Mouse (Mus musculus) intestine, embryonic 15.5 days (tissue): ENCODE results near the gene Gdpd4. TPM values are rescaled to one million over a fixed set of nuclear protein-coding genes. Genes with fewer than 3 reads are reported as not detected.

Source experiments
- ATAC-seq: fragments of 200-750 bp; cut with Nextera tagmentation; 2 replicates; pipeline ENCODE4 v1.8.0; 2017; ENCODE audit warnings: moderate TSS enrichment, moderate library complexity
- H3K27ac ChIP-seq: fragments of 300-500 bp; sonication (generic); 2 replicates; pipeline ENCODE4 v1.5.1; 2015; ENCODE audit warnings: mild to moderate bottlenecking, inconsistent platforms
- H3K27me3 ChIP-seq: fragments of 300-500 bp; sonication (generic); replicated peaks from 2 replicates; pipeline ENCODE4 v1.6.1; 2015; ENCODE audit warnings: inconsistent platforms
- H3K36me3 ChIP-seq: fragments of 300-500 bp; sonication (generic); 2 replicates; pipeline ENCODE4 v1.6.1; 2015; ENCODE audit warnings: inconsistent platforms
- H3K4me1 ChIP-seq: fragments of 300-500 bp; sonication (generic); replicated peaks from 2 replicates; pipeline ENCODE4 v1.6.1; 2015; ENCODE audit warnings: inconsistent platforms
- H3K4me2 ChIP-seq: fragments of 300-500 bp; sonication (generic); replicated peaks from 2 replicates; pipeline ENCODE4 v1.6.1; 2015; ENCODE audit warnings: mild to moderate bottlenecking, inconsistent platforms
- H3K4me3 ChIP-seq: fragments of 300-500 bp; sonication (generic); replicated peaks from 2 replicates; pipeline ENCODE4 v1.5.1; 2015; ENCODE audit warnings: inconsistent platforms
- H3K9ac ChIP-seq: fragments of 300-500 bp; sonication (generic); 2 replicates; pipeline ENCODE4 v1.6.1; 2015; ENCODE audit warnings: inconsistent platforms
- H3K9me3 ChIP-seq: fragments of 300-500 bp; sonication (generic); 2 replicates; pipeline ENCODE4 v1.6.1; 2016; ENCODE audit warnings: inconsistent platforms
- WGBS: fragments of 180-500 bp; shearing (Covaris S2); methylation state at CpG from one replicate; pipeline ENCODE4 v1.1.7; 2015; 5-methylcytosine and 5-hydroxymethylcytosine counted together
- polyA plus RNA-seq: library from polyadenylated mRNA; unstranded; fragments of >200 nt; fragmentation: Nextera tagmentation; extraction: Ambion mirVana; gene quantifications from 2 replicates; pipeline ENCODE4 v1.2.1, GENCODE M21; 2015

Gene Gdpd4
- polyA plus RNA-seq, 1 experiment from 2014 or later, result not detected

DNA sequence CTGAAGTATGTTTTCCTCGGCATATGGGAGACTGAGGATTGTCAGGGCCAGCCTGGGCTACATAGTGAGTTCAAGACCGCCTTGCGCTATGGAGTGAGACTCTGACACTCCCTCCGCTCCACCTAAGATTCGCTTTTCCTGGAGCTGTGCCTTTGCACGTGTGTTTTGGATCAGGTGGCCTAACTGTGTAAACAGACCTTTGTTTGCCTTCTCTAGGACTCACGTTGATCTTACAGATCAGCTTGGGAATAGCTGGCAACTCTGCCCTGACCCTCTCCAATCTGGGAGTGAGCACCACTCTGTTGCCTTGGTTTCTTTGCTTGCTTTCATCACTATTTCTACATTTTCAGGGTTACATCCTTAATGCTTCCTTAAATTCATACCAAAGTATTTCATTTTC lies 82.9 kb downstream of the Gdpd4 start:
- Histone ChIP-seq H3K9ac (no peak overlapping the region), H3K4me3 (no peak overlapping the region), H3K27me3 (no peaks in the 10 kb centered on the region), H3K9me3 (no peaks in the 10 kb centered on the region), H3K4me2 (no peak overlapping the region), H3K27ac (no peak overlapping the region), H3K4me1 (no peaks in the 10 kb centered on the region), H3K36me3 (no peaks in the 10 kb centered on the region)
- ATAC-seq, result no peak
- 68% methylated on average over 7 of the region's 7 CpGs for WGBS

DNA sequence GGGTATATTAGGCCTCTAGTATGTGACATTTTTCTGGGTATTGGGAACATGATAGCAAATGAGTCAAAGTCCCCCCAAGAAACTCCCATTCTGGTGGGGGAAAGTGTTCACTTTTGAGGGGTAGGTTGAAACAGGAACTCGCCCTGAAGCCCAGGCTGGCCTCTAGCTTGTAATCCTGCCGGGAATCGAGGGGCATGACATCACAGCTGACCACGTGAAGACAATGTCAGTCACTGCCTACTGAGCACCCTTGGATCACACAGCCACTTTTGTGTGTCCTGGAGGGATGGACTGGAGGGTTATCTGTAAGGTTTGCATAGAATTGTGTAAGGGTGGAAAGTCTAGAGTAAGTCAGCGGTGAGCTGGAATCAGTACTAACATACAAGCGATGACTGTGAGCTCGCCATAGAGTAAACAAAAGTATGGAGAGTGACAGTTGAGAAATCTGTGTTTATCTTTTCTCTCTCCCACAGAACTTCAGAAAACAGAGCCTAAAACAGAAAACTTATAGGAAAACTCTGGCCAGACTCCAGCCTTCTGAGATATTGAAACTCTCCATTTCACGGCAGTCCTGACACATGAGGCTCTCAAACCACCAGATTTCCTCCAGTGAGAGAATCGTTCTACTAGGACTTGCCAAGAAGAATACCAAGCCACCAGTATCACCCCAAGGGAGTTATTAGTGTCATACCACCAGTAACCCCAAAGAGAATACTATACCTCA lies 128.5 kb downstream of the Gdpd4 start:
- H3K4me2 ChIP-seq, result no peak overlapping the region
- H3K4me3 ChIP-seq, result no peak overlapping the region
- 49% methylated on average over 9 of the region's 9 CpGs for WGBS
- peak overlapping the region; percentile 19; the same call in 1 of the 2 replicates for H3K27ac ChIP-seq
- H3K9me3 ChIP-seq, result no peaks in the 10 kb centered on the region
- no peaks in the 10 kb centered on the region for H3K36me3 ChIP-seq
- ATAC-seq, result no peak
- H3K9ac ChIP-seq, result no peak overlapping the region
- H3K4me1 ChIP-seq, result peaks cover 8% of the 10 kb centered on the region; the same call in 1 of the 2 replicates
- H3K27me3 ChIP-seq, result no peaks in the 10 kb centered on the region

DNA sequence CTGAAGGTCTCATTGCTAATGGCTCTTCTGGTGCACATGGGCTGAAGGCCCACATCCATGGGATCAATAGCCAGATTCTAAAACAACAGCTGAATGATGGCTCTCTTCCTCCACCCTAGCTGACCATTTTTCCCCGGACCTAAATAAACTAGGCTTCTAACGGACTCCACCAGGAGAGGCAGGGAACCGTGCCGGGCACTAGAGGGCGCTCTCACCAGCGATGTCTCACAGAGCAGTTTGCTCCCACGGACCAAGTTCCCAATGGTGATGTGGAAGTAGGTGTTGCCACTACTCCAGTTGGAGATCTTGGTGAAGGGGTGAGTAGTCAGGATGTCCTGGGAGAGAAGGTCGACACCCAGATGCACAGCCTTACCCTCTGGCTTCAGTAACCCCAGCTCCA lies 132.2 kb downstream of the Gdpd4 start:
- H3K9me3 ChIP-seq, result no peaks in the 10 kb centered on the region
- no peaks in the 10 kb centered on the region for H3K36me3 ChIP-seq
- H3K27ac ChIP-seq, result no peak overlapping the region
- no peaks in the 10 kb centered on the region for H3K27me3 ChIP-seq
- no peak overlapping the region for H3K4me2 ChIP-seq
- ATAC-seq, result no peak
- no peak overlapping the region for H3K4me3 ChIP-seq
- H3K4me1 ChIP-seq, result peaks cover 8% of the 10 kb centered on the region; the same call in 1 of the 2 replicates
- no peak overlapping the region for H3K9ac ChIP-seq
- 22% methylated on average over 8 of the region's 8 CpGs for WGBS

DNA sequence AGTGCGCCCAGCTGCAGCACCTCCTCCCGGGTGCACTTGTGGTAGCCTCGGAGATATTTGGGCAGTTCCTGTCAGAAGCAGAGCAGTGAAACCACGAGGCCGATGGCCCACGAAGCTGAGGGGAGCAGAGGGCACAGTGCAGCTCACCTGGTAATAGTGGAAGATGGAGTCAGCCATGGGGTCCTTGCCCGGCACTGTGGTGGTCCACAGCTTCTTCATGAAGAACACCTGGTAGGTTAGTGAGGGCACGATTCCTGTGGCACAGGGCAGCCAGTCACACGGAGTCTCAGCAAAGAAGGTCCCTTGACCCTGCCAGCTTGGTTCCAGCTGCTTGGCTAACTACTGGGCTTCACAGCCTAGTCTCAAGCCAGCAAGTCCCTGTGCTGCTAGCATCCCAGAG lies 134.7 kb downstream of the Gdpd4 start:
- H3K9me3 ChIP-seq, result no peaks in the 10 kb centered on the region
- no peak overlapping the region for H3K4me3 ChIP-seq
- H3K27me3 ChIP-seq, result no peaks in the 10 kb centered on the region
- H3K9ac ChIP-seq, result no peak overlapping the region
- no peaks in the 10 kb centered on the region for H3K4me1 ChIP-seq
- H3K4me2 ChIP-seq, result no peak overlapping the region
- no peaks in the 10 kb centered on the region for H3K36me3 ChIP-seq
- no peak for ATAC-seq
- H3K27ac ChIP-seq, result no peak overlapping the region
- 86% methylated on average over 9 of the region's 9 CpGs for WGBS

DNA sequence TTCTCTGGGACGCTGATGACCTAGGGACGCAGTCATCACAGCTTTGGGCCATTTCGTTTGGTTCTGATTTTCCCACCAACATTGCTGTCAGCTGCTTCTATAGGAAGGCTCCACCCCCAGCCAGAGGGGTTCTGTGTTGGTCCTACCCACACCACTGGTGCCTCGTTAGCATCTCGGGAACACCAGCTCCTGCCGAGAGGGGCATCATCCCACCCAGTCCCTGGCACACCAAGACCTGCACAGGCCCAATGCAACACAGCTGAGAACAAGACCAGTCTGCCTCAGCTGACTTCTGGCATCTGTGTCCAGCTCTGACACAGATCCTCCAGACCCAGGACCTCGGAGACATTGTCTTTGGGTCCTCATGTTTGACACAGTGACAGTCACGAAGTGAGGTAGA lies 135.2 kb downstream of the Gdpd4 start:
- H3K4me1 ChIP-seq, result no peaks in the 10 kb centered on the region
- 86% methylated on average over 8 of the region's 8 CpGs for WGBS
- no peak overlapping the region for H3K4me2 ChIP-seq
- no peak overlapping the region for H3K9ac ChIP-seq
- H3K9me3 ChIP-seq, result no peaks in the 10 kb centered on the region
- H3K36me3 ChIP-seq, result no peaks in the 10 kb centered on the region
- no peak overlapping the region for H3K4me3 ChIP-seq
- H3K27me3 ChIP-seq, result no peaks in the 10 kb centered on the region
- H3K27ac ChIP-seq, result no peak overlapping the region
- no peak for ATAC-seq

DNA sequence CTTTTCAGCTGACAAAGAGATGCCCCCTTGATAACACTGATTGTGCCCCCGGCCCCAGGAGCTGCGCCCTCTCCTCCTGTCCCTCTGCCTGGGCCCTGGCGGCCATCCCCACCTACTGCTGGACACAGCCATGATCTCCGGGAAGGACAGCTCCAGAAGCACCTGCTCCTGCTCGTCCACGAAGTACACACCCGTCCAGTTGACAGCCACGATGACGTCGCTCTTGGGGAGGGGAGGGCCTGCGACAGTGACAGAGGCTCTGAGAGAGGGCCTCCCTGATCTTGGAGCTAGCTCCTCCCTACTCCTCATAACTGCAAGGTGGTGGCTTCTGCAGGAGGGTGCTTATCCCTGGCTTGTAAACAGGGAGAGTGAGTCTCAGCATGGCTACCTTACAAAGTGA lies 146.5 kb downstream of the Gdpd4 start:
- Histone ChIP-seq H3K4me3 (no peak overlapping the region), H3K27me3 (no peaks in the 10 kb centered on the region), H3K9ac (no peak overlapping the region), H3K27ac (no peak overlapping the region), H3K4me1 (no peaks in the 10 kb centered on the region), H3K9me3 (no peaks in the 10 kb centered on the region), H3K4me2 (no peak overlapping the region), H3K36me3 (no peaks in the 10 kb centered on the region)
- peak; percentile 50 for ATAC-seq
- WGBS, result 81% methylated on average over 11 of the region's 11 CpGs

DNA sequence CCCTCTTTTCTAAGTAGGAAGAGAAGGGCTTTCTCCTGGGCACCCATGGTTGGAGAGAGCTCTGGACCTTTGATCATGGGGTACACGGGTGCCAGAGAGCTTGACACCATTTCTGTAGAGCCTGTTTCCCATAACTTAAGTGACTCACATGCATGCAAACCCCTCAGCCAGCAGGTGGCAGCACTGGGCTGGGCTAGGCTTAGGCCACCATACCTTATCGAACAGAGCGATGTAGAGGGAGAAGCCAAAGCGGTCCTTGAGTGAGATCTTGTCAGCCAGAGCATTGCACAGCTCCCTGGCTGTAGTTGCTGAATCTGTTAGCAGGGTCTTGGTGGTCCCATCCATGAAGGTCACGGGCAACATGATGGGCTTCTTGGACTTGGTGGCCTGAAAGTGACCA lies 151.9 kb downstream of the Gdpd4 start:
- peaks cover 5% of the 10 kb centered on the region; the same call in 1 of the 2 replicates for H3K36me3 ChIP-seq
- peak; percentile 80 for ATAC-seq

DNA sequence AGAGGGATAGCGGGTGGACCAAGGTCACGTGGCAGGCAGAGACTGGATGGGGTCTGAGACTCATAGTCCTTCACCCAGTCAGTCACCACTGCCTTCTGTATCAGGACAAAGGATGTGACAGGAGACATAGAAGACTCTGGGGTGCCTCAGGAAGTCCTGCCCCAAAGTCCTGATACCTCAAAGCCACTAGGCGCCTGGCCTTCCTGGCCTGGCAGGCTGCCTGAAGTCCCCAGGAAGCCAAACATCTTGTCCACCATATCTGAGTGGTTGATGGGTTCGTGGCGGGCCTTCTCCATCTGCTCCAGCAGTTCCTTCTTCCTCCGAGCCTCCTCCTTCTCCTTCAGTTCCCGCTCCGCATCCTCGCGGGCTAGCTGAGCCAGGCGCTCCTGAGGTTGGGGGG lies 157.7 kb downstream of the Gdpd4 start:
- no peak overlapping the region for H3K4me2 ChIP-seq
- H3K27ac ChIP-seq, result no peak overlapping the region
- peaks cover 6% of the 10 kb centered on the region; the same call in 1 of the 2 replicates for H3K36me3 ChIP-seq
- no peaks in the 10 kb centered on the region for H3K27me3 ChIP-seq
- no peaks in the 10 kb centered on the region for H3K9me3 ChIP-seq
- peaks cover 4% of the 10 kb centered on the region; the same call in 1 of the 2 replicates for H3K4me1 ChIP-seq
- no peak overlapping the region for H3K4me3 ChIP-seq
- no peak for ATAC-seq
- no peak overlapping the region for H3K9ac ChIP-seq
- 86% methylated on average over 11 of the region's 11 CpGs for WGBS

More for the DNA sequence above, 151.9 kb downstream of the Gdpd4 start:
- Histone ChIP-seq H3K27ac (no peak overlapping the region), H3K4me1 (no peaks in the 10 kb centered on the region), H3K4me3 (no peak overlapping the region), H3K9me3 (no peaks in the 10 kb centered on the region), H3K4me2 (no peak overlapping the region), H3K9ac (no peak overlapping the region), H3K27me3 (no peaks in the 10 kb centered on the region)
- WGBS, result 35% methylated on average over 5 of the region's 5 CpGs

DNA sequence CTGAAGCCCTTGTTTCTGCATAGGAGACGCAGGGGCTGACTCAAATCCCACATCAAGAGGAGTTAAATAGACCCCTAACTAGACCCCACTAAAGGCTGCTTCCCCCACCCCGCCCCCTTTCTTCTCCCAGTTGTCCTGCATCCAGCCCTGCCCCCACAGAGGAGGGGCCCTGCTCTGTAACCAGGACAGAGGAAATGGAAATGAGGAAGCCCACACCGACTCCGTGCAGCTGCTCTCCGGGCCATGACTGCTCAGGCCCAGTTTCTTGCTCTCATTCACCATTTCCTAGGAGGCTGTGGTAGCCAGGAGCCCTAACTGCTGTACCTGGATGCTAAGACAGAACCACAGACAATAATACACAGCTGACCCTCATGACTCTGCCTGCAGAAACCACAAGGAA lies 162.6 kb downstream of the Gdpd4 start:
- Histone ChIP-seq H3K27ac (no peak overlapping the region), H3K4me1 (peaks cover 25% of the 10 kb centered on the region), H3K4me2 (no peak overlapping the region), H3K36me3 (no peaks in the 10 kb centered on the region), H3K27me3 (no peaks in the 10 kb centered on the region), H3K9me3 (no peaks in the 10 kb centered on the region), H3K9ac (no peak overlapping the region), H3K4me3 (no peak overlapping the region)
- WGBS, result 29% methylated on average over 5 of the region's 5 CpGs
- ATAC-seq, result no peak

DNA sequence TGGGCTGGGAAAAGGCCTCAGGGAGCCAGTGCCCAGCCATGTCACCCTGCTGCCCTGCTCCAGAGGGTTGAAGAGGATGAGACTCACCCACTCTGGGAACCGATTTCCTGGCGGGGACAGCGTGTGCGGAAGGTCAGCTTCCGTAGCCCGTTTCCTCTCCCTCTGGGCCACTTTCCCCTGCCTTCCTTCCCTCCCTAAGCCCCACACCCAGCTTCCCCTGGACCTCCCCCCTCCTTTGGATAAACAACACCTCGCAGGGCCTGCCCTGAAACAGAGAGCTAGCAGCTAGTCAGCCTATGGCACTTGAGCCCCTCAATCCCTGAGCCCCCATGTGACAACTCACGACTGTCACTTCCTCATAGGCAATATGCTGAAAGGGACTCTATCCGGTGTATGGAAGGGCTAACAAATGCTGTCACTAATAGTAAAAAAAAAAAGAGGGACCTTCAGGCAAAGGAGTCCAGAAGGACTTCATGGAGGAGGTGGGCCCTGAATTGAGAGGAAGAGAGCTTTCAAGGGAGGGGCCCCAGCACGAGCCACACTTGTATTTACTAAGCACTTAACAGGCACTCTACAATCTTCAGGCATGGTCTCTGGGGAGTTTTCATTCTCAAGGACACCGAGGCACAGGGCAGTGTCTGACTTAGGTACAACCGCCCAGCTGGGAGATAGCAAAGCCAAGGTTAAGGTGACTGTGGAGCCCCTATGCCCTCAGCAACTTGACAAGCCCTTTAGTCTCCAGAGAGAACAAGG lies 165.0 kb downstream of the Gdpd4 start:
- Histone ChIP-seq H3K4me2 (0 out of 2 replicates have a peak overlapping the region, but pooled peaks have one; percentile 6), H3K4me3 (no peak overlapping the region), H3K9ac (no peak overlapping the region), H3K27me3 (no peaks in the 10 kb centered on the region), H3K36me3 (no peaks in the 10 kb centered on the region), H3K27ac (peak overlapping the region; percentile 13), H3K9me3 (no peaks in the 10 kb centered on the region), H3K4me1 (peaks cover 25% of the 10 kb centered on the region)
- WGBS, result 21% methylated on average over 12 of the region's 12 CpGs
- ATAC-seq, result no peak

DNA sequence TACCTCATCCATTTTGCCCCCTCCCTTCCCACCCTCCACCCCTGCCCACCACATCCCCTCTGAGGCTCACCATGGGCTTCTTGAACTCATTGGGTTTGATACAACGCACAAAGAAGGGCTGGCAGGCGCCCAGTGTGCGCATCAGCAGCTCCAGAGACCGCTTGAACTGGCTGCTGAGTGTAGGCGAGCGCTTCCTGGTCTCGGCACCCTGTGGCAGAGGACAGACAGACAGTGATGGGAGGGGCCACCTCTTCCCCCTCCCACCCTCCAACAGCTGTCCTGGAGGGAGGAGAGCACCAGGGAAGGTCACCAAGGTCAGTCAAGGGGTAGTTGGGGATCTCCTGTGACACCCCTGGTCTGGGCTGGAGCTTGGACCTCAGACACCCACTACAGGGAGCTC lies 165.6 kb downstream of the Gdpd4 start:
- no peak overlapping the region for H3K4me3 ChIP-seq

DNA sequence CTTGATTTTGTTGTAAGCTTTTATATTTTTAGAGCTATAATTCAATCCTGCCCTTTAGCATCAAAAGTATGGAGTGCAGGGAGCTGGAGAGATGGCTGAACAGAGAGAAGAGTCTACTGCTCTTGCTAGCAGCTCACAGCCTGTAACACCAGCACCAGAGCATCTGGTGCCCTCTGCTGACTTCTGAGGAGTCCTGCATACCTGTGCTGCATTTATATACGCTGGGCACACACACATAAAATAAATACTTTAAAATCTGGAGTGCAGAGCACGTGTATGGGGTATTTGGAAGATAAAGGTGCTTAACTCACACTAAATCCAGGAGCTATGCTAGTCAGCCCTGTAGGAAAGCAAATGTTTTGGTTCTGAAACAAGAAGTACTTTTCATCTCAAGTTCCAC lies 166.6 kb downstream of the Gdpd4 start:
- WGBS, result 33% methylated on average over 2 of the region's 2 CpGs
- Histone ChIP-seq H3K9me3 (no peaks in the 10 kb centered on the region), H3K4me3 (no peak overlapping the region), H3K4me1 (peaks cover 25% of the 10 kb centered on the region), H3K4me2 (no peak overlapping the region), H3K36me3 (no peaks in the 10 kb centered on the region), H3K27me3 (no peaks in the 10 kb centered on the region), H3K9ac (no peak overlapping the region), H3K27ac (no peak overlapping the region)
- ATAC-seq, result no peak

More for the DNA sequence above, 165.6 kb downstream of the Gdpd4 start:
- no peak overlapping the region for H3K27ac ChIP-seq
- H3K9me3 ChIP-seq, result no peaks in the 10 kb centered on the region
- H3K4me1 ChIP-seq, result peaks cover 25% of the 10 kb centered on the region
- no peaks in the 10 kb centered on the region for H3K36me3 ChIP-seq
- no peak overlapping the region for H3K9ac ChIP-seq
- WGBS, result 68% methylated on average over 7 of the region's 7 CpGs
- H3K27me3 ChIP-seq, result no peaks in the 10 kb centered on the region
- ATAC-seq, result no peak
- H3K4me2 ChIP-seq, result no peak overlapping the region
